Comparison of ENCODE assay signal across 8 mouse cellular contexts in genomic region chr2:154300496-154300895, GRCm38 (mm10). TPM values are rescaled to one million over a fixed set of nuclear protein-coding genes. Genes with fewer than 3 reads are reported as not detected.
DNase-seq lines count a peak whose midpoint lies in the region; ATAC-seq and TF ChIP-seq lines count a peak whose summit lies in the region.

No protein-coding gene starts in this region.

- H3K4me3 ChIP-seq in E14TG2a.4 (replicated peaks; ENCODE audit: low read length) = no peak overlapping the region
- H3K4me3 ChIP-seq in liver, embryonic 16.5 days (ENCODE audit: low read depth, low read length) = no peak overlapping the region

- no peaks in the 10 kb centered on the region for H3K9me3 ChIP-seq in E14TG2a.4 (ENCODE audit: low read length)
- no peaks in the 10 kb centered on the region for H3K9me3 ChIP-seq in liver, embryonic 16.5 days (replicated peaks; ENCODE audit: control insufficient read depth, low read length)

- no peak overlapping the region for H3K27ac ChIP-seq in liver, embryonic 16.5 days (ENCODE audit: low read length)

- no peak overlapping the region for H3K9ac ChIP-seq in liver, embryonic 16.5 days (ENCODE audit: low read depth, low read length)

- no peaks in the 10 kb centered on the region for H3K36me3 ChIP-seq in E14TG2a.4 (ENCODE audit: insufficient read depth, low read length)
- H3K36me3 ChIP-seq in liver, embryonic 16.5 days (ENCODE audit: control insufficient read depth, insufficient read depth) = no peaks in the 10 kb centered on the region

- no peak overlapping the region for H3K4me2 ChIP-seq in liver, embryonic 16.5 days (ENCODE audit: low read depth, low read length)

- TF ChIP-seq CTCF in E14TG2a.4 (conservative IDR thresholded peaks at IDR 0.05; ENCODE audit: low read length) = peak; percentile 88

- no peaks in the 10 kb centered on the region for H3K27me3 ChIP-seq in E14TG2a.4 (ENCODE audit: insufficient read depth, low read length)
- no peaks in the 10 kb centered on the region for H3K27me3 ChIP-seq in liver, embryonic 16.5 days (ENCODE audit: control insufficient read depth, insufficient read depth, low read depth, low read length)

- ATAC-seq in liver, embryonic 16.5 days (ENCODE audit: low read depth) = peak; percentile 51; the same call in 1 of the 2 replicates

- DNase-seq in adrenal gland, adult (ENCODE audit: inconsistent age in 2 of 2, low spot score in 1 of 2) = peak; percentile 75 to 88
- peak; percentile 86 for DNase-seq in embryo, embryonic 10.5 days (ENCODE audit: low spot score)
- DNase-seq in gastrocnemius, postnatal 4 days (ENCODE audit: low spot score in 2 of 2) = peak; percentile 57 to 71
- DNase-seq in kidney, postnatal 36 days = peak; percentile 57 to 89
- DNase-seq in retina, embryonic 14.5 days (ENCODE audit: low spot score) = peak; percentile 90
- DNase-seq in thymus, postnatal 14 days = peak; percentile 83

- peaks cover 4% of the 10 kb centered on the region; the same call in 1 of the 2 replicates for H3K4me1 ChIP-seq in E14TG2a.4 (replicated peaks; ENCODE audit: low read depth, low read length)
- H3K4me1 ChIP-seq in liver, embryonic 16.5 days (ENCODE audit: control insufficient read depth, low read depth, low read length) = no peaks in the 10 kb centered on the region

- 0% methylated on average over 1 of the region's 1 CpGs for WGBS in liver, embryonic 16.5 days (ENCODE audit: insufficient replicate concordance)

RNA-seq across cellular contexts. Expression of gene Bpifb9b, which starts 6.5 kb away (rescaled TPM):
- total RNA-seq in gastrocnemius, postnatal 4 days (2021) = not detected
- polyA plus RNA-seq in liver, embryonic 16.5 days (2015; fragmentation: Nextera tagmentation; extraction: Ambion mirVana) = not detected in 2 replicates

RNA-seq across cellular contexts. Expression of gene Bpifb9a, which starts 42.8 kb away (rescaled TPM):
- not detected for total RNA-seq in gastrocnemius, postnatal 4 days (2021)
- not detected in 2 replicates for polyA plus RNA-seq in liver, embryonic 16.5 days (2015; fragmentation: Nextera tagmentation; extraction: Ambion mirVana)
